Mouse (Mus musculus) ES-Bruce4 (cell line): ENCODE results near the gene Mdc1.

Experiments
- CTCF ChIP-seq: IDR thresholded peaks from one replicate; pipeline ENCODE4 v1.8.1; 2011; ENCODE audit warnings: low read depth, low read length
- POLR2A ChIP-seq: IDR thresholded peaks from one replicate; pipeline ENCODE4 v1.8.1; 2011; ENCODE audit warnings: low read length; ENCODE audit not compliant: insufficient read depth

DNA sequence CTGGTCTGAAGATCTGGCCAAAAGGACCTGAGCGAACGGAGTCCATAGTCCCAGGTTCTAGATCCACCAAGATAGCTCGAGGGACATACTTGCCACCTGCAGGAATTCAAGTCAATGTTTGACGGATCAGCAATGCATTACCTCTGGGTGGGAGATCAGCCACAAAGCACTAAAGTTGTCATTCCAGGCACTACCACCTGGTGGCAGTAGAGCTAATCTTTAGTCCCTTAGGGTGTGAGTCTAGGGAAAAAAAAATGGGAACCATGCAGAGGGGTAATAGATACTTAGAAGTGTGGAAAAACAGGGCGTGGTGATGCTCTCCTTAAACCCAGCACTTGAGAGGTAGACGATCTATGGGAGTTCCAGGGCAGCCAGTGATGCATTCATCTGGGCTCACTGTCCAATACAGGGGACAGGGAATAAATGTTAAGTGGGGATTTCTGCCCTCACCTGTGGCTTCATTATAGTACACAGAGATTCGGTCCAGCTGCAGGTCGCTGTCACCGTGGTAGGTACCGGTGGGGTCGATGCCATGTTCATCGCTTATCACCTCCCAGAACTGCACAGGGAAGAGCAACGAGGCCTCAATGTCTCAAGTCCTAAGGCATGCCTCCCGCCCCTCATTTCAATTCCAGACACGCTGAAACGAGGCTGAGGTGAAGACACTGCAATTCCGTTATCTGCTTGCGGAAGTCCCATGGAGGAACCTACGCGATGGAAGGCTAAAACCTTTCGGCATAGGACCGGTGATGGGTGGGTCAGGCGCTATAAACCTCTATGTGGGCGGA, 4.9 kb upstream of the Mdc1 start:
- TF ChIP-seq CTCF (peak; percentile 5), POLR2A (no peak)
